Mouse (Mus musculus): ENCODE data around the gene Edc3. TPM values are rescaled to one million over a fixed set of nuclear protein-coding genes. Genes with fewer than 3 reads are reported as not detected.
A peak's percentile ranks its signal among the peaks of the same experiment; 100 is the strongest.

Gene Edc3
- total RNA-seq (2021) (1 to 10 TPM; 5.3 to 5.7 TPM), polyA plus RNA-seq (2012; rRNA removed) (5.5 and 6.6 TPM in 2 replicates)
- long read RNA-seq, full-length matches to known transcripts: 8 of 8 reads
- long read RNA-seq, partial matches to known transcripts: 0 of 8 reads
- long read RNA-seq, other reads (novel, unspliced or antisense): 0 of 8 reads

- peak; percentile 89 to 92 for DNase-seq
- no peaks in the 10 kb centered on the region for H3K27me3 ChIP-seq (ENCODE audit: control insufficient read depth, insufficient read depth, low read length)
- peak within 1 kb of the TSS; percentile 95 for H3K9ac ChIP-seq (ENCODE audit: low read depth, low read length)
- peaks cover 1% of the 10 kb centered on the region; the same call in 1 of the 2 replicates for H3K4me1 ChIP-seq (ENCODE audit: control insufficient read depth, insufficient read depth, low read length)
- peak within 1 kb of the TSS; percentile 90 for H3K27ac ChIP-seq
- peak within 1 kb of the TSS; percentile 85 for H3K4me3 ChIP-seq
- WGBS: 0% methylated on average over 23 of the region's 23 CpGs
- intact Hi-C loops (cut with DNase I): loop anchor here (5.0 kb wide), 2 partner anchors 34 to 41 kb away; no protein-coding TSS in a partner anchor
- H3K79me2 ChIP-seq (replicated peaks; ENCODE audit: control insufficient read depth, insufficient read depth, low read length): peaks cover 3% of the 10 kb centered on the region; the same call in 1 of the 2 replicates
- TF ChIP-seq EP300 (IDR thresholded peaks at IDR 0.05; ENCODE audit: insufficient read depth, low read depth, low read length) (no peak), POLR2A (IDR thresholded peaks at IDR 0.05; ENCODE audit: insufficient read depth, low read depth, low read length) (peak; percentile 73), CTCF (IDR thresholded peaks at IDR 0.05) (no peak)
- H3K36me3 ChIP-seq (ENCODE audit: control insufficient read depth, insufficient read depth, low read length): no peaks in the 10 kb centered on the region; the same call in 1 of the 2 replicates
Measured at GRCm38 (mm10) chr9:57708068-57708719, at the start of gene Edc3. TSS of gene Edc3 (plus strand) at chr9:57708540.

- H3K4me1 ChIP-seq (ENCODE audit: control insufficient read depth, insufficient read depth, low read length): peaks cover 2% of the 10 kb centered on the region
- H3K4me3 ChIP-seq: no peak overlapping the region
- no peak overlapping the region for H3K9ac ChIP-seq (ENCODE audit: low read depth, low read length)
- H3K36me3 ChIP-seq (ENCODE audit: control insufficient read depth, insufficient read depth, low read length): no peaks in the 10 kb centered on the region
- TF ChIP-seq CTCF (IDR thresholded peaks at IDR 0.05): peak; percentile 41; the same call in 1 of the 2 replicates
- TF ChIP-seq EP300 (IDR thresholded peaks at IDR 0.05; ENCODE audit: insufficient read depth, low read depth, low read length): no peak
- intact Hi-C loops (cut with DNase I): loop anchor here (1.0 to 10.0 kb wide), 5 partner anchors 85 to 394 kb away; partner anchors contain the start of genes 1700017B05Rik and Cox5a
- H3K27ac ChIP-seq: no peak overlapping the region
- H3K27me3 ChIP-seq (ENCODE audit: control insufficient read depth, insufficient read depth, low read length): no peaks in the 10 kb centered on the region
- DNase-seq: no peak
- 83% methylated on average over 4 of the region's 4 CpGs for WGBS
- H3K79me2 ChIP-seq (replicated peaks; ENCODE audit: control insufficient read depth, insufficient read depth, low read length): no peaks in the 10 kb centered on the region
Measured at GRCm38 (mm10) chr9:57658970-57659369, 49.4 kb upstream of the Edc3 start.

GRCm38 (mm10) chr9:57659774-57660173, 48.6 kb upstream of the Edc3 start:
- Histone ChIP-seq H3K9ac (ENCODE audit: low read depth, low read length) (no peak overlapping the region), H3K27ac (no peak overlapping the region), H3K36me3 (ENCODE audit: control insufficient read depth, insufficient read depth, low read length) (no peaks in the 10 kb centered on the region), H3K4me3 (no peak overlapping the region), H3K4me1 (ENCODE audit: control insufficient read depth, insufficient read depth, low read length) (peaks cover 2% of the 10 kb centered on the region), H3K79me2 (replicated peaks; ENCODE audit: control insufficient read depth, insufficient read depth, low read length) (no peaks in the 10 kb centered on the region), H3K27me3 (ENCODE audit: control insufficient read depth, insufficient read depth, low read length) (no peaks in the 10 kb centered on the region)
- 11% methylated on average over 4 of the region's 4 CpGs for WGBS
- TF ChIP-seq POLR2A (IDR thresholded peaks at IDR 0.05; ENCODE audit: insufficient read depth, low read depth, low read length) (no peak), CTCF (IDR thresholded peaks at IDR 0.05) (peak; percentile 90), EP300 (IDR thresholded peaks at IDR 0.05; ENCODE audit: insufficient read depth, low read depth, low read length) (peak; percentile 97; the same call in 1 of the 2 replicates)
- intact Hi-C loops (cut with DNase I): loop anchor here (1.0 to 10.0 kb wide), 5 partner anchors 85 to 395 kb away; partner anchors contain the start of genes 1700017B05Rik and Cox5a
- DNase-seq: peak; percentile 75 to 78

GRCm38 (mm10) chr9:57660501-57660900, 47.8 kb upstream of the Edc3 start:
- DNase-seq: no peak
- no peak for TF ChIP-seq CTCF (IDR thresholded peaks at IDR 0.05)
- no peak for TF ChIP-seq EP300 (IDR thresholded peaks at IDR 0.05; ENCODE audit: insufficient read depth, low read depth, low read length)
- TF ChIP-seq POLR2A (IDR thresholded peaks at IDR 0.05; ENCODE audit: insufficient read depth, low read depth, low read length): no peak
- Histone ChIP-seq H3K4me1 (ENCODE audit: control insufficient read depth, insufficient read depth, low read length) (peaks cover 2% of the 10 kb centered on the region), H3K36me3 (ENCODE audit: control insufficient read depth, insufficient read depth, low read length) (no peaks in the 10 kb centered on the region), H3K9ac (ENCODE audit: low read depth, low read length) (no peak overlapping the region), H3K79me2 (replicated peaks; ENCODE audit: control insufficient read depth, insufficient read depth, low read length) (no peaks in the 10 kb centered on the region), H3K27ac (no peak overlapping the region), H3K27me3 (ENCODE audit: control insufficient read depth, insufficient read depth, low read length) (no peaks in the 10 kb centered on the region), H3K4me3 (no peak overlapping the region)
- 53% methylated on average over 6 of the region's 6 CpGs for WGBS
- intact Hi-C loops (cut with DNase I): no loop called here

GRCm38 (mm10) chr9:57661552-57661951, 46.8 kb upstream of the Edc3 start:
- Histone ChIP-seq H3K27me3 (ENCODE audit: control insufficient read depth, insufficient read depth, low read length) (no peaks in the 10 kb centered on the region), H3K4me3 (no peak overlapping the region), H3K27ac (no peak overlapping the region), H3K79me2 (replicated peaks; ENCODE audit: control insufficient read depth, insufficient read depth, low read length) (no peaks in the 10 kb centered on the region), H3K36me3 (ENCODE audit: control insufficient read depth, insufficient read depth, low read length) (no peaks in the 10 kb centered on the region), H3K4me1 (ENCODE audit: control insufficient read depth, insufficient read depth, low read length) (no peaks in the 10 kb centered on the region), H3K9ac (ENCODE audit: low read depth, low read length) (no peak overlapping the region)
- WGBS: 18% methylated on average over 3 of the region's 3 CpGs
- TF ChIP-seq POLR2A (IDR thresholded peaks at IDR 0.05; ENCODE audit: insufficient read depth, low read depth, low read length) (no peak), EP300 (IDR thresholded peaks at IDR 0.05; ENCODE audit: insufficient read depth, low read depth, low read length) (no peak), CTCF (IDR thresholded peaks at IDR 0.05) (no peak)
- no peak for DNase-seq
- intact Hi-C loops (cut with DNase I): no loop called here

GRCm38 (mm10) chr9:57664616-57665015, 43.7 kb upstream of the Edc3 start:
- no peaks in the 10 kb centered on the region for H3K79me2 ChIP-seq (replicated peaks; ENCODE audit: control insufficient read depth, insufficient read depth, low read length)
- TF ChIP-seq EP300 (IDR thresholded peaks at IDR 0.05; ENCODE audit: insufficient read depth, low read depth, low read length) (no peak), POLR2A (IDR thresholded peaks at IDR 0.05; ENCODE audit: insufficient read depth, low read depth, low read length) (no peak), CTCF (IDR thresholded peaks at IDR 0.05) (no peak)
- H3K4me1 ChIP-seq (ENCODE audit: control insufficient read depth, insufficient read depth, low read length): peaks cover 8% of the 10 kb centered on the region
- intact Hi-C loops (cut with DNase I): loop anchor here (5.0 kb wide), 1 partner anchor 43 kb away; the partner anchor contains the start of gene Edc3
- WGBS: 59% methylated on average over 7 of the region's 7 CpGs
- no peak overlapping the region for H3K27ac ChIP-seq
- no peak overlapping the region for H3K4me3 ChIP-seq
- DNase-seq: no peak
- no peaks in the 10 kb centered on the region for H3K36me3 ChIP-seq (ENCODE audit: control insufficient read depth, insufficient read depth, low read length)
- H3K27me3 ChIP-seq (ENCODE audit: control insufficient read depth, insufficient read depth, low read length): no peaks in the 10 kb centered on the region
- no peak overlapping the region for H3K9ac ChIP-seq (ENCODE audit: low read depth, low read length)
